Mouse (Mus musculus): Measurements from ENCODE around the gene Ankrd50.

The Ankrd50 gene

DNA sequence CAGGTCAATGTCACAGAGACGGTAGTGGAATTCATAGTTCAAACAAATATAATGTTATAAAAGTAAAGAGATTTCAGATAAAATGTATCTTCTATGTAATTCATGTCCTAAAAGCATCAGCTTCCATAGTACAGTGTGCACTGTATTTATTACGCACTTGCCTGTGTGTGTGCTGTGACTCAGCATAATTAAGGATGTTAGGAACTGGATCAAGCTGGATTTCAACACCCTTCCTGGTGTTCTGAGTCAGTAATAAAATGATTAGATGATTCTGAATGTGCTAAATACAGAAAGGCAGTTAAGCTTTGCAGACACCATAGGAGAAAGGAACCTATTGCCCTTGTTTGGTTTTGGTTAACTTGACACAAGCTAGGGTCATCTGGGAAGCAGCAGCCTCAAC lies 21.5 kb downstream of the Ankrd50 start:
- no peak for DNase-seq

DNA sequence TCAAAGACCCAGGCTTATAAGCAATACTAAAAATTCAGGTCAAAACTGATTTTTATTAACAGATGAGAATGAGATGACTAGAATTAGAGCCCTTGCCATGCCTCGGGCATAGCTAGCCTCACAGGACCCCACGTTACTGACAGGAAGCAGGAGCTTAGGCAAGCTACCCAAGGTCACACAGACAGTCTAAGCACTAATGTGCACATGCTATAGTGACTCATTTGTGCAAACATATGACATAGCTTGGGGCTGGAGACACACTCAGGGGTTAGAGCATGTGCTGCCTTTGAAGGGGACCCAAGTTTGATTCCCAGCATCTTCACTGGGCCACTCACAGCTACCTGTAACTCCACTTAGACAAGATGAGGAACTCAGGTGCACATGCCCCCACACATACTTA lies 22.9 kb downstream of the Ankrd50 start:
- DNase-seq = no peak

DNA sequence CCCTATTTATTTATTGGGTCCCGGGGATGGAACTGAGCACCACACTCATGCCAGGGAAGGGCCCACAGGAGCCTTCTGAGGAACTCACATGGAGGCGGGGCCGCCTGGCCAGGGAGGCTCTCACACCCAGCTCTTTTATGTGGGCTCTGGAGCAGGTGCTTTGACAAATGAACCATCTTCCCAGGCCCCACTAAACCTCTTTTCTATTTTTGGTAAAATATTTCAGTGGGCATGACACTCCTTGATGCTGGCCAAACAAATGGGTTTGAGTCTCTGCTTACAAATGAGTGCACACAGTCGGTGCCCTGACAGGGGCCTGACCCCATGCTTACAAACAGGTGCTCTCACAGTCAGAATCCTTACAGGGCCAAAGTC lies 24.4 kb downstream of the Ankrd50 start:
- no peak for DNase-seq

DNA sequence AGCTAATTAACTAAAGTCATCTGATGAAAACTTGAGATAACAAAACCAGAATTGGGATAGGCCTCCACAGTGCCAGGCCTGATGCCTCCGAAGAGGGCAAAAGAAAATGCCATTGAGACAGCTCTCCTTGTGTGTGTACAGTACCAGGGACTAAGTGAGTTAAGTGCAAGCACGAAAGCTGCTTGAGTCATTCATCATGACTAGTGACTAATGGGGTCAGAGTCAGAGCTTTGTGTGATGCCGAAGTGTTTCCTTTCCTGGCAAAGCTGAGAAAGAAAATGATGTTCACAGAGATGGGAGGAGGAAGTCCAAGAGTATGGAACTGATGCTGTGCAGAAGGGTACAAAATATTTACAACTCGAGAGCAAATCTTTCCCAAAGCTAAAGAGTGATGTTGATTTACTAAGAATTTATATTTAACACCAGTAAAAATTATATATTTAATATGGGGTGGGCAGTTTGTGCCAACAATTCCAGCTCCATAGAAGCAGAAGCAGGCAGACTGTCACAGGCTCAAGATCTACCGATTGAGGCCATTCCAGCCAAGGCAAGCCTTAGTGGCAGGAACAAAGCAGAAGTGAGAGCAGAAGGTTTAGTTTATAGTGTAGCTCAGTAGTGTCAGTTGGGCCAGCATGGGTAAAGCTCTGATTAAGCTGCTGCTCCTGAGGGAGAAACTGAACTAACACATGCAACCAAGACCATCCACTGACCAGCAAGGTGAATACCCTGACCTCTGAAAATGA lies 25.0 kb downstream of the Ankrd50 start:
- no peak for DNase-seq

DNA sequence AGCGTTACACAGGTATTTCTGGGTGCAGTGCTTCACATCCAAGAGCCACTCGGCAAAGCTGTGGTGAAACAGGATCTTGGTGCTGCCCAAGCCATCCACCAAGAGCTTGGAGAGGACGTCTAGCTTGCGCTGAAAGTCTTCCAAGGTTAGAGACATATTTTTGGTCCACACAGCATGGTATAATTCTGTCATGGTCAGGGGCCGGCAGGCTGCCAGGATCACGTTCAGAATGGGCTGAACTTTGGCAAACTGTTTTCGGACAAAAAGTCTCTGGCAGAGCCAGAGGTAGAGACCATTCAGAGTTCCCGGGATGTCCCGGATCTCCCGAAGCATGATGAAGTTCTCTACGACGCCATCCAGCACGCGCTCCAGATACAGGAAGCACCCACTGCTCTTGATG lies 27.6 kb downstream of the Ankrd50 start:
- DNase-seq = no peak

DNA sequence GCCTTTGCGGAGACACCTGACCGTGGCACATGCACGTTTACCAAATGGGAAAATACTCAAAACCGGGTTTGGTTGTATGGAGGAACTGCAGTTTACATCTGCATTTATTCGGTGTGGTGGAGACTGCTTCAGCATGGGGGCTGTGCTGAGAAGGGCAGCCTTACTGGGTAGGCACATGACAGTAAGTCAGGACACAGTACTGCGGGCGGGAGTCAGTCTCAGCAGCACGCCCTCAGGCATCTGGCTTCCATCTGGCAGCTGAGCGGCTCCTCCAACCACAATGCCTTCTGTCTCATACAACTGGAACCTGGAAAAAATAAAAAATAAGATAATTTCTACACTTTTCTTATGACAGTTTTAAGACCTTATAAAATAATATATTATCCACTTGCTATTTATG lies 32.4 kb downstream of the Ankrd50 start:
- DNase-seq = no peak

DNA sequence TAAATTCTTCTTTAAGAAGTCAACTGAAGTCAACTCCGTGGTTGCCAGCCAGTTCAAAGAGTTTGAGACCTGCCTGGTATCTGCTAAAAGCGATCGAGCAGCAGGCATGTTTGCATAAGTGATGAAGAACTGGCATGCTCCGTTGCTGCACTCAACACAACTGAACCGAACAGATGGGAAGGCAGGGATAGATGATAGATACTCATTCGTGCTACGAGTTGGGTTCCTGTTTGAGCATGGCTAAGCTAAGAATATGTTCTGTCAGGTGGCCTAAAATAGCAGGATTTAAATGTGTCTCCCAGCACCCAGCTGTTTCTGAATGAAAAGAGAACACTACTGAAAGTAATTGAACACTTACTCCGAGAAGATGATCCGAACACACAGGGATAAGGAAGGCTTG lies 38.1 kb downstream of the Ankrd50 start:
- no peak for DNase-seq

DNA sequence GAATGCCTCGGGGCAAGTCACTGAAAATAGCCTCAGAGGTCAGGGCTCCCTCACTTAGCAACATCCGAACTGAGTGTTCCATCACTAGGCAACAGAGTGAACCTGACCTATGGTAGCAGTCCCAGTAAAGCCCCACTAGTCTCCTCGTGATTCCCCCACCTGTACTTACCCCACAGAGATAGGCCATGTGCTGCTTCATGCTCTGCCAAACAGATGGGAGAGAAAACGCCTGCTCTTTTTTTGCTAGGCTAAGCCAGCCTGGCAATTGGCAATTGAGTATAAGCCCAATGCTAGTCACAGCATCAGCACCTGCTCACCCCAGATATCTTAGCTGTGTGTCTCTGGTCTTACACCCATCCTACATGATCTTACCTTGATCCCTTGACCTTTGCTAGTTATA lies 40.8 kb downstream of the Ankrd50 start:
- DNase-seq = no peak

DNA sequence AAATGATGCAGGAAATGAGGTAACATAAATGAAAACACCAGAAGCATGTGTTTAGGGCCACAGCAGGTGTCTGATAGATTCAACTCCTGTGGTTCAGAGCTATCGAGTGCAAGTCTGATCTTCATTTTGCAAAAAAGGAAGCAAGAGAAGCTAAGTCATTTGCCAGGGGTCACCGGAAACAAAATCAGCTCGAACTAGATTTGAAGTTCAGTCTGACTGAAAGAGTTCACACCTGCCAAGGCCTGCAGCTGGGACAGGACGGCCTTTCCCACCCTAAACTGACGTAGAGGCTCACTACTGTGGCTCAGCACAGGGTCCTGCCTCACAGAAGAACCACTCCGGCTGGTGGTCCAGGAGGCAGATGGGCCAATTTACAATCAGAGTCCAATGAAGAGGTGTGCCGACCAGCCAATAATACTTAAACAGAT lies 44.1 kb downstream of the Ankrd50 start:
- DNase-seq = peak; percentile 78

DNA sequence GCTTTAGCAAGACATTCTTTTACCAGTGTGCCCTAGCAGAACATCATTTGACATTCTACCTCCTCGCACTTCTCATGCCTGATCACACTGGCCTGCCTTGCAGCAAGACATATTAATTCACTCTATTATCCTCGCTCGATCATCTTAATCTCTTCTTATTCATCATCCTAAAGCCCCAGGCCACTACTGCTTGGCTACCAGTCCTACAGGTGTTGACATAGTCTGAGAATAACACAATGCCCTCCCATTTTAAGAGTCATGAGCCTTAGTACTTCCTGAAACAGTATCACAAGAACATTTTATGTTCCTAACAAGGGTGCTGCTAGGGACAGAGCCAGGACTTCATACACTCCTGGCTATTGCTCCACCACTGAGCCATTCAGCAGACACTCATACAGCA lies 48.0 kb downstream of the Ankrd50 start:
- DNase-seq = no peak

DNA sequence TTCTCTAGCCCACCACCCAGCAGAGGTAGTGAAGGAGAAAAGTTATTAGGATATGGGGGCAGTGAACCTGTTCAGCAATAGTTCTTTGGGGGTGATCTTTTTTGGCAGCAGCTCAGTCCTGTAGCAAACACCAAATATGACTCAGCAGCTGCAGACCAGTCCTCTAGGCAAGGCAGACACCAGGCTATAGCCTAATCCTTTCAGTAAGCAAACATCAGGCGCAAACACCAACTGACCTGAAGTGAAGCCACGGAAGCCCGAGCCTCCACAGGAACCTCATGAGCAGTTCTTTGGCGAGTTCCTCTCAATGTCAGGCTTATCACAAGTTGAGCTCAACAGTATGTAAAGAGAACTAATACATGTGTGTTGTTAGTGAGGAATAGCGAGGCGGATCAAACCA lies 48.8 kb downstream of the Ankrd50 start:
- no peak for DNase-seq

DNA sequence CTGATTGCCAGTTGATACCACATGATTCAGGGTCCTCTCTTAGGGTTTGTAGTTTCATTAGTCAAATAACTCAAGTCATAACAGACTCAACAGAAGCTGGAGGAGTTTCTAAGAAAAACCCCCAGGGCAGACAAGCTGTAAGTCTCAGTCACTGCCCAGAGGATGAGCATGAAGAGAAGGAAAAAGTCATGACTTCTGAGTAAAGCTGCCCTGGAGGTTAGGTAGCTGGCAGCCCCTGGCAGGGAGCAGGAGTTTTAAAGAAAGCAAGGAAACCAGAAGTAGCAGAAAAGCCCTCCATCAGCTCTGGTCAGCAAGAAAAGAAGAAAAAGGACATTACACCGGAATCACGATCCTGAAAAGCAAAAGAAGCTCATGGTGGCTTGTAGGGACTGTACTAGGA lies 50.2 kb downstream of the Ankrd50 start:
- DNase-seq = no peak

DNA sequence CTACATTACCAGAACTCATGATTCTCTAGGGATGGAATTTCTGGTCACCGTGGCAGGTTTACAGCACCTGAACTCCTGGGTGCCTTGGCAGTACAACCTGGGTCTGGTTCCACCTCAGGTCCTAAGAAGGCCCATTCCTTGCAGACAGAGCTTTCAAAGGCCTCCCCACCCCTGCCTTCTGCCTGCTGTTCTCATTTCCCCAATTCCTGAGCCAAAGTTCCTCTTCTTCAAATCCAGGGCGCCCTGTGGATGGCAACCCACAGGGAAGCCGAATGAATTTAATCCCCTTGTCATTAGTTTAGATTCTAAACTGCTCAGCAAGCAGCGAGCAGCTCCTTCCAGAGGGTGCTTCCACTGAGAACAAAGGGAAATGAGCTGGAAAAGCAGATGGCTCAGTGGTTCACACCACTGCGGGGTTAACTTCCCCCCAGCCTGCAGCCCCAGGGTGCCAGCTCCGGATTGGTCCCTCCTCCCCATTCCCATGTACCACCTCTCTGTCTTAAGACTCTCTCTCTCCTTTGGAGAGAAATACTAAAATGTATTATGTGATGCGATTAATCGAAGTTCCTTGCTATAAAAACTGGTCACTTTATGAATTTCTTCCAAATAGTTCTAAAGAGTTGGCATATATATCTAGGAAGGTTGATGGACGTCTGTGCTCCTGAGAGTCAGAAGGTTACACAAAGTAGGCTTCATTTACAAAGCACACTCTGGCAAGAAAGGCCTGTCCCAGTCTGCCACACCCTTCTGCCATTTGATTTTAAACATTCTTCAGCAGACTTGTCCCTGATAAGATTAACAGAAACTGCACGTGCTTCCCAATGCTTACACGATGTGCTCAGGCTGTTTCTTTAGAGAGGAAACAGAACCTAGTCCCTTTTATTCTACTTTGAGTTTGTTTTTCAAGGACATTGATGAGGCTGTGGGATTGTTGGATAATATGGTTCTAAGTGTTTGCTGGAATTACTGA lies 50.9 kb downstream of the Ankrd50 start:
- DNase-seq = no peak

DNA sequence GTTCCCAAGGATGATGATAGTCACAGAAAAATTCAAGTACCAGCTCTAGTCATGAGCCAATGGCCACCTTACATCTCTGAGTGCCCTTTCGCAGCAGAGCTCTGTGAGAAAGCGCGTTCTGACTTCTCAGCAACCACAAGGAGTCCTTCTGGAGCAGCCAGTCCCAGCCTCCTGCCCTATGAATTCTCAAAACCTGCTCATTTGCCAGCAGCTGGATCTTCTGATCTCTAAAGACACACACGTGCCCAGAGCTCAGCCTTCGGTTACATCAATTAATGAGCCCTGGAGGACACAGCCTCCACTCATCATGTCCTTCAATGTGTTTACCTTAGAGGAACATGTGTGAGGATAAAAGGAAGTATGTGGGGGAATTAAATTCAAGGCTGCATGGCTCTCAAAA lies 53.2 kb downstream of the Ankrd50 start:
- no peak for DNase-seq

DNA sequence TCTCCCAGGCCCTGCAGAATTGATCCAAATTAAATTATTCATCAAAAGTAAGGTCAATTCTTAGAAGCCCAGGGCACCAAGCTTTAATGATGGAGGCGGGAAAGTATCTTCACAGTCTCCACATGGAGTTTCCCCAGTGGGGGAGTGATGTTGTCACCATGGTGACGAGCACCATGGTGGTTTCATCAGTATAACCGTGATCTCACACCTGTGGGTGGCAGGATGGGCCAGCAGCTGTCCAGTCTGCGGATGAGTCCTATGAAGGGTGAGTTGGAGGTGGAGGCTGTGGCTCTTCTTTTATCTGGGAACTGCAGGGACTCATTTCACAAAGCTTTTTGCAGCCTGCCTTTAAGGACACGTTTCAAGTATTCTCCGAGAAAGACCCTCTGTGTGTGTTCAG lies 53.6 kb downstream of the Ankrd50 start:
- DNase-seq = no peak

DNA sequence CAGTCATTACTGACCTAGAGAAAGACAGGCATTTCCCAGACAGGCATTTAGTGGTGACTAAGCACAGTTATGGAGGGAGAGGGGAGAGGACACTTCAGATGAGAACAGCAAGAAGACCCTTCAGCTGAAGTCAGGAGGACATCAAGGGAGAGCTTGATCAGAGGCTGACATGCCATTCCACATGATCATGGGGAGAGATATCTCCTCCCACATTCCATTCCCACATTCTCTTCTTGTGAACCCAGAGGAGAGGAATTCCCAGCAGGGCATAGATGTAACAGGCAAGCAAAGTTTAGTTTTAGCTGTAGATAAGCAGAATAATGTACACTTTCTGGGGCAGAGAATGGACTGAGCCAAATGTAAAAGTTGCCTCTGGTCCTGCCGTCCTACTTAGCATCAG lies 57.4 kb downstream of the Ankrd50 start:
- no peak for DNase-seq

DNA sequence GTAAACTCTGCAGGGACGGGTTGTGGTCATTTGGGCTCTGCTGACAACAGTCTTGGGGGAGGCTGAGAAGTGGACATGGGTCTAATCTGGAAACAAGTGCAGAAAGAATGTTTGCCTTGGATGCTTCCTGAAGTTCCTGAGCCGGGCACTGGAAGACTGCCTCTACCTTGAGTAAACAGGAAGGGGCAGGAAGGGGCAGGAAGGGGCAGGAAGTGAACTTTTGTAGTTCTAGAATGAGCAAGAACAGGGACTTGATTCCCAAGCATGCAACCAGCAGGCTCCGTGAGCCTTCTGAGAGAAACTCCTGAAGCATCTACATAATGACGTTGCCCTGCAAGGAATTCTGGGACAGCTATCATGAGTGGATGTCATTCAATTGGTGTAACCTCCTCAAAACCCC lies 60.7 kb downstream of the Ankrd50 start:
- DNase-seq = no peak

DNA sequence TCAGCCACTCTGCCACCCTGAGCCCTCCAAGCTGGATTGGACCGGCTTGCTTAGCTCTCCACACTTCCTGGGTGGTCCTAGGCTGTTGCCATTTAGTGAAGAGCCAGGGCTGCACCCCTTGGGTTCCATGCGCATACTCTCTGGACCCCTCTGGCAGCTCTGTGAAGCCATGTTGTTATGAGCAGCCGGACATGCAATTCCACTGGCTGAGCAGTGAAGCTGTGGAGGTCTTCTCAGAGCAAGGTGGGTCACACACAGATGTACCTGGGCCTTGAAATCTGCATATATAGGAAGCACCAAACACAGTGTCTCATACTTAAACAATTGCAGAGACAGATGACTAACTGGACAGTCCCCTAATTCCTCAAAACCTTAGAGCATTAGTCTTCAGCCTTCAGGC lies 64.7 kb downstream of the Ankrd50 start:
- DNase-seq = no peak

DNA sequence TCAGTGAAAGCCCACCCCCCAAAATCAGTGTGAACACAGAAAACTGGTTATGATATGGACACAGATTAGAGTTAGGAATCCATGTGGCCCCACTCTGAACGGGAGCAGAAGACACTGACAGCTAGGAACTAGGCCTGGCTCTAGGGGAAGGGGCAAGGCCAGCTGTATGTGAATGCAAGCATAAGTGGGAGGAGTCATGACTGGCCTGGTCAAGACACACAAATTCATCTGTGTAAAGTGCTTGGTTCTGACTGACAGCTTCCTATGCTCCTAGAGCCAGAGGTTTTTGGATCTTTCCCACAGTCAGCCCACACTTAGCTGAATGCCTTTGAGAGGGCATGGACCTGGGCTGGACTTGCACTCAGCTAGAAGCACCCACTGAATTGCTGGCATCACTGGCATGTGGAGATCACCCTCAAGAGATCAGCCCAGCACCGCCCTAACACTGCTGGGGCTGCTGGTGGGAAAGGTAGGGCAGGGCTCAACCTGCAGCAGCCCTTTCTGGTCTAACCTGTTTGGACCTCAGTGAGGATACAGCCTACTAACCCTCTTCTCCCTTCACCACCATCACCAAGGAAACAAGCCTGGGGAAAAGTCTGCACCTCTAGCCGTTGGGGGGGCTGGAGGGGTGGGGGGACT lies 69.2 kb downstream of the Ankrd50 start:
- DNase-seq = no peak

Data from thymus, postnatal 14 days (tissue).